Mouse (Mus musculus) kidney, embryonic 14.5 days (tissue): ENCODE measurements around the gene Amotl2. TPM values are rescaled to one million over a fixed set of nuclear protein-coding genes. Genes with fewer than 3 reads are reported as not detected.

ENCODE experiments used
- ATAC-seq: fragments of 200-750 bp; cut with Nextera tagmentation; 2 replicates; pipeline ENCODE4 v1.8.0; 2017; ENCODE audit warnings: moderate number of reproducible peaks, mild to moderate bottlenecking, moderate TSS enrichment, moderate library complexity; ENCODE audit not compliant: low FRiP score, low TSS enrichment
- H3K27ac ChIP-seq: fragments of 300-500 bp; sonication (generic); 2 replicates; pipeline ENCODE4 v1.5.1; 2014; ENCODE audit warnings: low read depth, mild to moderate bottlenecking, low read length, moderate library complexity, mixed read lengths
- H3K27me3 ChIP-seq: fragments of 300-500 bp; sonication (generic); 2 replicates; pipeline ENCODE4 v1.6.1; 2014; ENCODE audit warnings: mild to moderate bottlenecking, low read length; ENCODE audit not compliant: control insufficient read depth, insufficient read depth
- H3K36me3 ChIP-seq: fragments of 300-500 bp; sonication (generic); 2 replicates; pipeline ENCODE4 v1.6.1; 2014; ENCODE audit warnings: low read length, mixed read lengths; ENCODE audit not compliant: control insufficient read depth, insufficient read depth
- H3K4me1 ChIP-seq: fragments of 300-500 bp; sonication (generic); 2 replicates; pipeline ENCODE4 v1.6.1; 2014; ENCODE audit warnings: low read length, mixed read lengths; ENCODE audit not compliant: control insufficient read depth, insufficient read depth
- H3K4me2 ChIP-seq: fragments of 300-500 bp; sonication (generic); replicated peaks from 2 replicates; pipeline ENCODE4 v1.6.1; 2014; ENCODE audit warnings: low read depth, mild to moderate bottlenecking, low read length
- H3K4me3 ChIP-seq: fragments of 300-500 bp; sonication (generic); 2 replicates; pipeline ENCODE4 v1.5.1; 2014; ENCODE audit warnings: mild to moderate bottlenecking, low read length
- H3K9ac ChIP-seq: fragments of 300-500 bp; sonication (generic); 2 replicates; pipeline ENCODE4 v1.6.1; 2014; ENCODE audit warnings: low read depth, mild to moderate bottlenecking, low read length, moderate library complexity
- H3K9me3 ChIP-seq: fragments of 300-500 bp; sonication (generic); 2 replicates; pipeline ENCODE4 v1.6.1; 2016; ENCODE audit warnings: low read length; ENCODE audit not compliant: control insufficient read depth
- WGBS: fragments of 180-500 bp; shearing (Covaris S2); extraction: QIAGEN DNeasy Blood & Tissue Kit; methylation state at CpG from one replicate; pipeline ENCODE4 v1.1.7; 2014; 5-methylcytosine and 5-hydroxymethylcytosine counted together
- polyA plus RNA-seq: library from polyadenylated mRNA; unstranded; fragments of >200 nt; fragmentation: Nextera tagmentation; extraction: Ambion mirVana; gene quantifications from 2 replicates; pipeline ENCODE4 v1.2.1, GENCODE M21; 2014

The Amotl2 gene
- polyA plus RNA-seq, 1 experiment from 2014 or later = 30.1 TPM

DNA sequence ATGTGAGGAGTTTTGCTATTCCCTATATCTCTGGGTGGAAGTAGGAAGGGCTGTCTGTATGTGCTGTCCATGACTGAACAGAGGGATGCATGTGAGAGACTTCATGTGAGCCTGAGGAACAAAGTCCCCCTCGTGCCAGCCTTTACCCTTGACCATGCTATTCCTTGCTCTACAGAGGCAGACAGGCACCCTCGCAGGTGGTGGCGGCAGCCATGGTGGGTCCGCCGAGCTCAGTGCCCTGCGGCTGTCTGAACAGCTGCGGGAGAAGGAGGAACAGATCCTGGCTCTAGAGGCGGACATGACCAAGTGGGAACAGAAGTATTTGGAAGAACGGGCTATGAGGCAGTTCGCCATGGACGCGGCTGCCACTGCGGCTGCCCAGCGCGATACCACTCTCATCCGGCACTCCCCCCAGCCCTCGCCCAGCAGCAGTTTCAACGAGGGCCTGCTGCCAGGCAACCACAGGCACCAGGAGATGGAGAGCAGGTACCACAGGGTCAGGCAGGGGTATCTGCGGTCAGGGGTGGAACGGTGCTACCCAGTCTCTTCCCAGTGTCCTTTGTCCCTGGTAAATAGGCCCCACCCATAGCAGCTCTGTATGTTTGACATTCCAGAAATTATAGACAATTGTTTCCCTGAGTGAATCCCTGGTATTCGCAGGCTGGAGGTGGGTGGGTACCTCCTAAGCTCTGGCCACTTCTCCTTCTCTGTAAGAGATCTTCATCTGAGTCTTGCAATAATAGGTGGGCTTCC lies 12.8 kb downstream of the Amotl2 start:
- Histone ChIP-seq H3K36me3 (peaks cover 91% of the 10 kb centered on the region), H3K9me3 (no peaks in the 10 kb centered on the region), H3K4me2 (no peak overlapping the region), H3K9ac (0 out of 2 replicates have a peak overlapping the region, but pooled peaks have one; percentile 18), H3K27me3 (no peaks in the 10 kb centered on the region), H3K4me1 (peaks cover 35% of the 10 kb centered on the region), H3K27ac (no peak overlapping the region), H3K4me3 (no peak overlapping the region)
- WGBS = 94% methylated on average over 21 of the region's 21 CpGs
- ATAC-seq = no peak

DNA sequence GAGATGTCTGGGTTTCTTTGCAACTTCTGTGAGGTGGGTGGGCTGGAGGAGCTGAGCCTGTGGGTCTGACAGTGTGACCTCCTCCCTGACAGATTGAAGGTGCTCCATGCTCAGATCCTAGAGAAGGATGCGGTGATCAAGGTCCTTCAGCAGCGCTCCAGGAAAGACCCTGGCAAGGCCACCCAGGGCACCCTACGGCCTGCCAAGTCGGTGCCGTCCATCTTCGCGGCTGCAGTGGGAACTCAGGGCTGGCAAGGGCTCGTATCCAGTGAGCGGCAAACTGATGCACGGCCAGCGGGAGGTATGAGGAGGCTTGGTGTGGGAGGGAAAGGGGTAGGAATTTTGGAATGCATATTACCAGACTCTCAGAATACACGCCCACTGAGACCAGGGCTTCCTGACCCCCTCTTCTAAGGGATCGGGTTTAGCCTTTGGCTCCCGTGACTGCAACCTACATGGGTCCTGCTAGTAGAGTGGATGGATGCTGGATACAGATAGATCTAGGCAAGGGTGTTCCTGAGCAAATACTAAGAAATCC lies 13.5 kb downstream of the Amotl2 start:
- ATAC-seq = no peak
- WGBS = 92% methylated on average over 14 of the region's 14 CpGs

DNA sequence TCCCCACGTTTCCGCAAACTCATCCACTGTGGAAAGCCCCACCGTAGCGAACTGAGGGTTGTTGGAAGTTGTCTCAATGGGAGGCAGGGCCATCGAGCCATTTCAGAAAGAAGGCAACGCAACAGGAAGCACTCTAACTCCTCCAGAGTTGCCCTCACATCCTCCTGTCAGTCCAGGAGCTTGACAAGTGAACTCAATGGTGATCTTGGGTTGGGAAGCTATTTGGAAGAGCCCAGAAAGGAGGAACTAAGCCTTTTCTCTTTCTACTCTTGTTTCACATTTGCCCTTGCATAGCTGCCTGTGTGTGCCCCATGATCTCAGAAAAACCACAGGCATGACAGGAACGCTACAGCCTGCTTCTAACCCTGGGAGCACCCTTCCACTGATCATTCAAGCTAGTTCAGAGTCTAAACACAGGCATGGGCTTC lies 14.6 kb downstream of the Amotl2 start:
- H3K27ac ChIP-seq = no peak overlapping the region
- ATAC-seq = no peak
- H3K4me1 ChIP-seq = peaks cover 18% of the 10 kb centered on the region
- H3K4me3 ChIP-seq = no peak overlapping the region
- 75% methylated on average over 7 of the region's 7 CpGs for WGBS
- H3K9me3 ChIP-seq = no peaks in the 10 kb centered on the region
- H3K9ac ChIP-seq = no peak overlapping the region
- H3K36me3 ChIP-seq = peaks cover 74% of the 10 kb centered on the region
- no peak overlapping the region for H3K4me2 ChIP-seq
- no peaks in the 10 kb centered on the region for H3K27me3 ChIP-seq

More for the DNA sequence above, 13.5 kb downstream of the Amotl2 start:
- H3K9ac ChIP-seq = 0 out of 2 replicates have a peak overlapping the region, but pooled peaks have one; percentile 18
- no peak overlapping the region for H3K4me2 ChIP-seq
- no peak overlapping the region for H3K27ac ChIP-seq
- no peak overlapping the region for H3K4me3 ChIP-seq
- H3K36me3 ChIP-seq = peaks cover 84% of the 10 kb centered on the region
- no peaks in the 10 kb centered on the region for H3K27me3 ChIP-seq
- H3K9me3 ChIP-seq = no peaks in the 10 kb centered on the region
- peaks cover 29% of the 10 kb centered on the region for H3K4me1 ChIP-seq

DNA sequence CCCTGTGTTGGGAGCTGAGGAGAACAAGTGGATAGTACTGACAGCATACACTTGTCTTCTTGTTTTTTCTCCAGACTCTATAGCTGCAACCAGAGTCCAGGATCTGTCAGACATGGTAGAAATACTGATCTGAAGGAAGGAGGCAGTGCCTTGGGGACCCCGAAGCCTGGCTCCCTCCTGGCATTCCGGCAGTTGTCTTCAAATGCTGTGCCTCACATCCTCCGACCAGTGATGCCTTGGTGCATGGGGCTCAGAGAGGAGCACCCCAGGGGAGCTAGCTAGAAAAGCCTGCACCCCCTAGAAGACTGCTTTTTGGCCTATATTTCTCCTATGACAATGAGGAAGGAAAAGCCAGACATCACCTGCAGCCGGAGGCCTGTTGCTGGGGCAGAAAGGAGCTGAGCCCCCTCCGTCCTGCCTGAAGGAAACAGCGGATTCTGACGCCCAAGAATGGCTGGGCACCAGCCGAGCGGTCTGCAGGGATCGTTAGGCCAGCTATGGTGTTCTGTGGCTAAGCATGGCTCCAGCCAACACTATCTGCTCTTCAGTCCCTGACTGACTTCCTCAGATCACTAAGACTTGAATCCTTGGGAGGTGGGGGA lies 15.2 kb downstream of the Amotl2 start:
- Histone ChIP-seq H3K27me3 (no peaks in the 10 kb centered on the region), H3K9ac (no peak overlapping the region), H3K9me3 (no peaks in the 10 kb centered on the region), H3K4me3 (no peak overlapping the region), H3K27ac (no peak overlapping the region), H3K36me3 (peaks cover 73% of the 10 kb centered on the region), H3K4me1 (peaks cover 15% of the 10 kb centered on the region), H3K4me2 (no peak overlapping the region)
- ATAC-seq = no peak
- 86% methylated on average over 10 of the region's 10 CpGs for WGBS

DNA sequence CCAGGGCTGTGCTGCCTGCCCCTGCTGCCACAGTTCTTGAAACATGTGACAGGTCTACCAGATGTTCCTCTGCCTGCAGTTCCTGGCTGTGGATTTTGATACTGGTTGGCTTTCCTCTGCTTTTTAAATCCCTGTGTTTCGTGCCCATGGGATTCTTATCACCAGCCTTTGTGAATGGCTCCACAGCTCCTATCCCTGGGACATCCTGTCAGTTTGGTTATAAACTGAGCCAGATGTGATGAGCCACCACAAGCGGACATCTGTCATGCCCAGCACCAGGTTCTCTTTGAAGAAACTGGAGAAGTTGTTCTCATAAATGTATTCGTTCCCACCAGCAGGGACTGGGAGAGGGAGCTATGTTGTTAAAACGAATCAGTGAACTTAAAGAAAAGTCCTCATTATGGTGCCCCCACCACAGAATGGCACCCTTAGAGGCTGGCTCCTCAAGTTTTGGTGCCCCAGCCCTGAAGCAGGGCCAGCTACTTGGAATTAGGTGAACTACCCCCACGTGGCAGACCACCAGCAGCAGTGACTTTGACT lies 15.9 kb downstream of the Amotl2 start:
- Histone ChIP-seq H3K27ac (no peak overlapping the region), H3K4me3 (no peak overlapping the region), H3K9ac (no peak overlapping the region), H3K4me2 (no peak overlapping the region), H3K4me1 (peaks cover 9% of the 10 kb centered on the region; the same call in 1 of the 2 replicates), H3K27me3 (no peaks in the 10 kb centered on the region), H3K36me3 (peaks cover 66% of the 10 kb centered on the region), H3K9me3 (no peaks in the 10 kb centered on the region)
- 82% methylated on average over 5 of the region's 5 CpGs for WGBS
- no peak for ATAC-seq

DNA sequence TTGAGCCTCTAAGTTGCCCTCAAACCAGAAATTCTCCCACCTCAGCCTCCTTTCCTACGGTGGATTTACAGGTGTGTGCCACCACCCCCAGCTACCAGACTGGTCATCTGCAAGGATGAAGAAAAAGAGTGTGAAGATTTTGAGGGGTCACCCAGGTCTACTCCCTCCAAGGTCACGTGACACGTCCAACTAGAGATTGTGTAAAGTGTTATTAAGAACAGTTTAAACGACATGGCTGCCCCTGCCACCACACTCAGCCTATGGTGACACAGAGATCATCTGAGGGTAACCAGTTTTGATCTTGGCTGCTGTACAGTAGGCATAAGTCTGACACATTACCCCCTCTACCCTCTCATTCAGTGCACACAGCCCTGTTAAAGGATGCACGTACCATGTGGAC lies 17.0 kb downstream of the Amotl2 start:
- ATAC-seq = no peak
- Histone ChIP-seq H3K4me3 (no peak overlapping the region), H3K9ac (no peak overlapping the region), H3K27me3 (no peaks in the 10 kb centered on the region), H3K9me3 (no peaks in the 10 kb centered on the region), H3K27ac (peak overlapping the region; percentile 83; the same call in 1 of the 2 replicates), H3K4me2 (no peak overlapping the region), H3K36me3 (peaks cover 55% of the 10 kb centered on the region), H3K4me1 (0 out of 2 replicates have a peak, but pooled peaks cover 5% of the 10 kb centered on the region)
- 88% methylated on average over 5 of the region's 5 CpGs for WGBS

DNA sequence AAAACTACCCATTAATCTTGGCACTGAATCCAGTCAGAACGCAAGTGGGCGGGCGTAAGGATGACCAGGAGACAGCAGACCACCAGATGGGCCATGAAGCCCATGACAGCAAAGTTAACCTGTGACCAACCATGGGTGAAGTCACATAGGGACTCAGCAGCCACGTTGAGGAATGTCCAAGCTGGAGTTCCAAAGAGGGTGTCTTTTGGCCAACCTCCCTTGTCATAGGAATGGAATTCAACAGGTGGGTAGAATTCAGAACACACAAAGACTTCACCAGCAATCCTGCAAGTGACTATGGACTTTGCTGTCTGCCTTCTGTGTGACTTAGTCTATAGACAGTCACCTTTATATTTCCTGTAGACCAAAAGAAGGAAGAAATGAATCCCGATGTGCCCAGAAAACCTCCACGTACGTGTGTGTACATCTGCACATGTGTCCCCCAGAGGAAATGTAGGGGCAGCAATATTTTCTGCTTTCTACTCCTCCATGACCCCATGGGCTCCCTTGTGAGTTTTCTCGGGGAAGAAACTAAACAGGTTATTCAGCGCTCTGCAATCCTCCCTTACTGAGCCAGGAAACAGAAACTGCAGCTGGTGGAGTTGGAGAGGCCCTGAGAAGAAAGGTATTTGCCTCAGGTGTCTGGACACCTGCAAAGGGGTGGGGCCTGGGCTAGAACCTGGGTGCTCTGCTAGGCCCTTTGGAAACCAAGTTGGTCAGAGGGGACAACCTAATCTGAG lies 17.7 kb downstream of the Amotl2 start:
- Histone ChIP-seq H3K27me3 (no peaks in the 10 kb centered on the region), H3K9ac (no peak overlapping the region), H3K36me3 (peaks cover 48% of the 10 kb centered on the region), H3K4me3 (no peak overlapping the region), H3K4me2 (no peak overlapping the region), H3K9me3 (no peaks in the 10 kb centered on the region), H3K27ac (peak overlapping the region; percentile 83), H3K4me1 (0 out of 2 replicates have a peak, but pooled peaks cover 5% of the 10 kb centered on the region)
- peak; percentile 34; the same call in 1 of the 2 replicates for ATAC-seq
- WGBS = 73% methylated on average over 9 of the region's 9 CpGs

DNA sequence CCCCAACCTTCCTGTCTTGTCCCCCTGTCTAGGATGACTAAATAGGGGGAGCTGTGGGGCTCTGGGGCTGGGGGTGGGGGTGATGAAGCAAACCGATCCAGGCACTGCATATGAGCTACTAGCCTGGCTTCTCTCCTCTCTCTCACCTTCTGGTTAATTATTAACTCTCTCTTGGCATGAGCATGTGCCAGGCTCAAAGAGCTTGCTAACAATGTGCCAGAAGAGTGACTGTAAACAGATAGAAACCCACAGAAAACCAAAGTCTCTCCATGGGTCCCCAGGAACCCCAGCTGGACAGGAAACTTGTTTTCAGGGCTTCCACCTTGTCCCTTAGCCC lies 18.2 kb downstream of the Amotl2 start:
- WGBS = 36% methylated on average over 1 of the region's 1 CpGs
- H3K9me3 ChIP-seq = no peaks in the 10 kb centered on the region
- H3K4me2 ChIP-seq = no peak overlapping the region
- H3K4me3 ChIP-seq = no peak overlapping the region
- H3K27ac ChIP-seq = peak overlapping the region; percentile 83; the same call in 1 of the 2 replicates
- H3K9ac ChIP-seq = no peak overlapping the region
- peaks cover 43% of the 10 kb centered on the region for H3K36me3 ChIP-seq
- ATAC-seq = peak; percentile 41; the same call in 1 of the 2 replicates
- 0 out of 2 replicates have a peak, but pooled peaks cover 5% of the 10 kb centered on the region for H3K4me1 ChIP-seq
- no peaks in the 10 kb centered on the region for H3K27me3 ChIP-seq
